Mouse (Mus musculus) layer of hippocampus, adult 9-10 months (tissue): ENCODE measurements at regions not wholly inside any gene's neighbourhood (a gene's known extent, or its start where the extent isn't known, plus 50 kb on each side); places are given as distances from the start of the nearest gene placed in this dataset.

Experiments used
- DNase-seq: peaks from one replicate; pipeline ENCODE4 v3.0.0; 2022; ENCODE audit warnings: low spot score

- peak; percentile 24 for DNase-seq
These were observed 94.7 kb upstream of the Fam181b start for GRCm38 (mm10) chr7:92984701-92985682.

- no peak for DNase-seq
These were observed 94.0 kb upstream of the Fam181b start for GRCm38 (mm10) chr7:92985683-92986070.

GRCm38 (mm10) chr7:92998886-92999285 is 80.8 kb upstream of the Fam181b start:
- DNase-seq, result no peak

- peak; percentile 7 for DNase-seq
These were observed 72.9 kb upstream of the Fam181b start for GRCm38 (mm10) chr7:93006694-93007231.

- DNase-seq, result no peak
These were observed 71.9 kb upstream of the Fam181b start for GRCm38 (mm10) chr7:93007721-93008120.

GRCm38 (mm10) chr7:93019390-93019789 is 60.3 kb upstream of the Fam181b start:
- DNase-seq, result no peak

GRCm38 (mm10) chr7:93023489-93024130 is 56.1 kb upstream of the Fam181b start:
- no peak for DNase-seq

- no peak for DNase-seq
These were observed 53.4 kb upstream of the Fam181b start for GRCm38 (mm10) chr7:93026231-93026630.
